14 mouse cellular contexts compared by ENCODE assay signal in the genomic region with DNA sequence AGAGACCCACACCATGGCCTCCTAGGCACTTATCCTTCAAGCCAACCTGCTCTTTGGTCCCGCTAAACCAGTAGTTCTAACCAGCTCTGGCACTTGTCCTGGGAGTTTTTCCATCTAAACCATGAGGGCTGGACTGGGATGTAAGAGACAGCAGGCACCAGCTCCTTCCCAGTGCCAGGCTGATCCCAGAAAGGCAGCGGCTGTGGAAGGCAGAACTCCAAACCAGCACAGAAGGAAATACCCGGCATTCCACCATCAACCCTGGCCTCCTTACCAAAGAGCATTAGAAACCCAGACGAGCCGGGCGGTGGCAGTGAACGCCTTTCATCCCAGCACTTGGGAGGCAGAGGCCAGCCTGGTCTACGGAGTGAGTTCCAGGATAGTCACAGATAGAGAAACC. TPM values are rescaled to one million over a fixed set of nuclear protein-coding genes. Genes with fewer than 3 reads are reported as not detected.
DNase-seq lines count a peak whose midpoint lies in the region; ATAC-seq lines count a peak whose summit lies in the region.
"Had no signal": no experiment of that assay in that cellular context is flagged by ENCODE, and none has a peak within 500 bp of the region (broad histone marks: within the 10 kb centered on the region; RNA-seq: fewer than 3 reads in every experiment).

No protein-coding gene starts in this region.

- H3K9me3 ChIP-seq in hindbrain, embryonic 12.5 days (replicated peaks): no peaks in the 10 kb centered on the region
- no peaks in the 10 kb centered on the region for H3K9me3 ChIP-seq in hindbrain, embryonic 10.5 days
- H3K9me3 ChIP-seq in midbrain, embryonic 12.5 days: no peaks in the 10 kb centered on the region
- H3K9me3 ChIP-seq in midbrain, embryonic 15.5 days: no peaks in the 10 kb centered on the region
- H3K9me3 ChIP-seq in forebrain, embryonic 16.5 days (ENCODE audit: control insufficient read depth, low read length): no peaks in the 10 kb centered on the region
- H3K9me3 ChIP-seq in stomach, embryonic 16.5 days (replicated peaks; ENCODE audit: control insufficient read depth, low read length): no peaks in the 10 kb centered on the region
- H3K9me3 ChIP-seq: neural tube, embryonic 12.5 days had no signal

- no peak overlapping the region for H3K4me2 ChIP-seq in hindbrain, embryonic 12.5 days (replicated peaks)
- no peak overlapping the region for H3K4me2 ChIP-seq in midbrain, embryonic 12.5 days (replicated peaks)
- H3K4me2 ChIP-seq in midbrain, embryonic 15.5 days: no peak overlapping the region
- H3K4me2 ChIP-seq in forebrain, embryonic 16.5 days (ENCODE audit: low read length): no peak overlapping the region
- H3K4me2 ChIP-seq in stomach, embryonic 16.5 days (ENCODE audit: low read depth, low read length): no peak overlapping the region
- H3K4me2 ChIP-seq: neural tube, embryonic 12.5 days had no signal

- peaks cover 64% of the 10 kb centered on the region for H3K36me3 ChIP-seq in hindbrain, embryonic 12.5 days
- H3K36me3 ChIP-seq in hindbrain, embryonic 10.5 days: peaks cover 65% of the 10 kb centered on the region
- peaks cover 63% of the 10 kb centered on the region for H3K36me3 ChIP-seq in midbrain, embryonic 12.5 days
- peaks cover 44% of the 10 kb centered on the region for H3K36me3 ChIP-seq in midbrain, embryonic 15.5 days (replicated peaks)
- peaks cover 41% of the 10 kb centered on the region for H3K36me3 ChIP-seq in forebrain, embryonic 16.5 days (ENCODE audit: control insufficient read depth, insufficient read depth)
- H3K36me3 ChIP-seq in stomach, embryonic 16.5 days (ENCODE audit: control insufficient read depth, insufficient read depth, low read length): peaks cover 43% of the 10 kb centered on the region

- peaks cover 13% of the 10 kb centered on the region for H3K4me1 ChIP-seq in hindbrain, embryonic 12.5 days
- H3K4me1 ChIP-seq in hindbrain, embryonic 10.5 days (replicated peaks): peaks cover 5% of the 10 kb centered on the region; the same call in 1 of the 2 replicates
- H3K4me1 ChIP-seq in midbrain, embryonic 12.5 days: 0 out of 2 replicates have a peak, but pooled peaks cover 5% of the 10 kb centered on the region
- peaks cover 5% of the 10 kb centered on the region; the same call in 1 of the 2 replicates for H3K4me1 ChIP-seq in midbrain, embryonic 15.5 days
- H3K4me1 ChIP-seq in forebrain, embryonic 16.5 days (replicated peaks; ENCODE audit: control insufficient read depth, insufficient read depth, low read length): peaks cover 8% of the 10 kb centered on the region
- H3K4me1 ChIP-seq in stomach, embryonic 16.5 days (ENCODE audit: control insufficient read depth, insufficient read depth, low read length): 0 out of 2 replicates have a peak, but pooled peaks cover 3% of the 10 kb centered on the region
- H3K4me1 ChIP-seq: neural tube, embryonic 12.5 days had no signal

- peak overlapping the region; percentile 44 for H3K27ac ChIP-seq in hindbrain, embryonic 12.5 days
- no peak overlapping the region for H3K27ac ChIP-seq in hindbrain, embryonic 10.5 days
- H3K27ac ChIP-seq in midbrain, embryonic 12.5 days (replicated peaks): 0 out of 2 replicates have a peak overlapping the region, but pooled peaks have one; percentile 21
- no peak overlapping the region; the same call in 1 of the 2 replicates for H3K27ac ChIP-seq in midbrain, embryonic 15.5 days
- H3K27ac ChIP-seq in forebrain, embryonic 16.5 days (ENCODE audit: low read length): peak overlapping the region; percentile 49; the same call in 1 of the 2 replicates
- peak overlapping the region; percentile 32 for H3K27ac ChIP-seq in stomach, embryonic 16.5 days (ENCODE audit: low read length)
- H3K27ac ChIP-seq: neural tube, embryonic 12.5 days had no signal

- no peak overlapping the region for H3K9ac ChIP-seq in hindbrain, embryonic 12.5 days
- H3K9ac ChIP-seq in midbrain, embryonic 12.5 days (replicated peaks): no peak overlapping the region
- no peak overlapping the region for H3K9ac ChIP-seq in midbrain, embryonic 15.5 days
- H3K9ac ChIP-seq in forebrain, embryonic 16.5 days (replicated peaks; ENCODE audit: low read depth, low read length): no peak overlapping the region
- no peak overlapping the region for H3K9ac ChIP-seq in stomach, embryonic 16.5 days (ENCODE audit: low read length)
- H3K9ac ChIP-seq: neural tube, embryonic 12.5 days had no signal

- WGBS in hindbrain, embryonic 12.5 days: 71% methylated on average over 8 of the region's 8 CpGs
- WGBS in hindbrain, embryonic 10.5 days: 71% methylated on average over 8 of the region's 8 CpGs
- 65% methylated on average over 8 of the region's 8 CpGs for WGBS in midbrain, embryonic 12.5 days
- WGBS in midbrain, embryonic 15.5 days: 63% methylated on average over 8 of the region's 8 CpGs
- WGBS in forebrain, embryonic 16.5 days: 58% methylated on average over 8 of the region's 8 CpGs
- 57% methylated on average over 8 of the region's 8 CpGs for WGBS in stomach, embryonic 16.5 days

- no peaks in the 10 kb centered on the region for H3K27me3 ChIP-seq in hindbrain, embryonic 12.5 days
- H3K27me3 ChIP-seq in hindbrain, embryonic 10.5 days (ENCODE audit: insufficient read depth, poor library complexity, severe bottlenecking): no peaks in the 10 kb centered on the region
- no peaks in the 10 kb centered on the region for H3K27me3 ChIP-seq in midbrain, embryonic 12.5 days
- no peaks in the 10 kb centered on the region for H3K27me3 ChIP-seq in midbrain, embryonic 15.5 days (replicated peaks)
- no peaks in the 10 kb centered on the region for H3K27me3 ChIP-seq in forebrain, embryonic 16.5 days (replicated peaks; ENCODE audit: control insufficient read depth, insufficient read depth, low read length)
- H3K27me3 ChIP-seq in stomach, embryonic 16.5 days (ENCODE audit: control insufficient read depth, insufficient read depth, low read length): no peaks in the 10 kb centered on the region
- H3K27me3 ChIP-seq: neural tube, embryonic 12.5 days had no signal

- no peak for DNase-seq in hindbrain, embryonic 10.5 days (ENCODE audit: low spot score)
- DNase-seq in MN1 (ENCODE audit: low spot score): no peak
- DNase-seq in kidney, postnatal 10 days: no peak
- DNase-seq: cerebellum, postnatal 14 days; gastrocnemius, postnatal 25 days; heart, postnatal 4 days; kidney, postnatal 25 days had no signal

- H3K4me3 ChIP-seq in hindbrain, embryonic 12.5 days: no peak overlapping the region
- H3K4me3 ChIP-seq in hindbrain, embryonic 10.5 days: no peak overlapping the region
- no peak overlapping the region for H3K4me3 ChIP-seq in midbrain, embryonic 12.5 days
- H3K4me3 ChIP-seq in midbrain, embryonic 15.5 days: no peak overlapping the region
- H3K4me3 ChIP-seq in forebrain, embryonic 16.5 days (replicated peaks; ENCODE audit: low read length): no peak overlapping the region
- H3K4me3 ChIP-seq in stomach, embryonic 16.5 days (replicated peaks; ENCODE audit: low read length): no peak overlapping the region
- H3K4me3 ChIP-seq: erythroblast, embryonic 14.5 days; neural tube, embryonic 12.5 days had no signal

- ATAC-seq in hindbrain, embryonic 12.5 days (ENCODE audit: low FRiP score): no peak
- no peak for ATAC-seq in midbrain, embryonic 12.5 days (ENCODE audit: low FRiP score, low read depth)
- no peak for ATAC-seq in midbrain, embryonic 15.5 days (replicated peaks)
- ATAC-seq in forebrain, embryonic 16.5 days: 0 out of 2 replicates have a peak, but pooled peaks have one; percentile 3
- ATAC-seq in stomach, embryonic 16.5 days (ENCODE audit: insufficient read depth, low FRiP score): no peak

RNA-seq across cellular contexts. Expression of a gene that starts 9.0 kb away (rescaled TPM):
- 13.1 and 14.2 TPM in 2 replicates for polyA plus RNA-seq in hindbrain, embryonic 12.5 days (2016; fragmentation: Nextera tagmentation; extraction: Ambion mirVana)
- 5.8 and 7.7 TPM in 2 replicates for polyA plus RNA-seq in hindbrain, embryonic 10.5 days (2016; fragmentation: Nextera tagmentation; extraction: Ambion mirVana)
- polyA plus RNA-seq in midbrain, embryonic 12.5 days (2016; fragmentation: Nextera tagmentation; extraction: Ambion mirVana): 9.8 and 9.9 TPM in 2 replicates
- 17.2 and 18.8 TPM in 2 replicates for polyA plus RNA-seq in midbrain, embryonic 15.5 days (2015; fragmentation: Nextera tagmentation; extraction: Ambion mirVana)
- polyA plus RNA-seq in forebrain, embryonic 16.5 days (2015; fragmentation: Nextera tagmentation; extraction: Ambion mirVana): 12.1 and 15.8 TPM in 2 replicates
- 10.8 and 11.6 TPM in 2 replicates for polyA plus RNA-seq in stomach, embryonic 16.5 days (2015; fragmentation: Nextera tagmentation; extraction: Ambion mirVana)

RNA-seq across cellular contexts. Expression of a gene that starts 12.1 kb away (rescaled TPM):
- polyA plus RNA-seq in hindbrain, embryonic 12.5 days (2016; fragmentation: Nextera tagmentation; extraction: Ambion mirVana): 137 and 151 TPM in 2 replicates
- 131 and 135 TPM in 2 replicates for polyA plus RNA-seq in hindbrain, embryonic 10.5 days (2016; fragmentation: Nextera tagmentation; extraction: Ambion mirVana)
- 144 and 148 TPM in 2 replicates for polyA plus RNA-seq in midbrain, embryonic 12.5 days (2016; fragmentation: Nextera tagmentation; extraction: Ambion mirVana)
- polyA plus RNA-seq in midbrain, embryonic 15.5 days (2015; fragmentation: Nextera tagmentation; extraction: Ambion mirVana): 137 and 140 TPM in 2 replicates
- polyA plus RNA-seq in forebrain, embryonic 16.5 days (2015; fragmentation: Nextera tagmentation; extraction: Ambion mirVana): 130 and 132 TPM in 2 replicates
- 71.9 and 74.7 TPM in 2 replicates for polyA plus RNA-seq in stomach, embryonic 16.5 days (2015; fragmentation: Nextera tagmentation; extraction: Ambion mirVana)

RNA-seq across cellular contexts. Expression of a gene that starts 18.2 kb away (rescaled TPM):
- 0.29 and 0.39 TPM in 2 replicates for polyA plus RNA-seq in hindbrain, embryonic 12.5 days (2016; fragmentation: Nextera tagmentation; extraction: Ambion mirVana)
- 0.80 and 0.82 TPM in 2 replicates for polyA plus RNA-seq in hindbrain, embryonic 10.5 days (2016; fragmentation: Nextera tagmentation; extraction: Ambion mirVana)
- polyA plus RNA-seq in midbrain, embryonic 12.5 days (2016; fragmentation: Nextera tagmentation; extraction: Ambion mirVana): 0.17 and 0.56 TPM in 2 replicates
- not detected in 2 replicates for polyA plus RNA-seq in midbrain, embryonic 15.5 days (2015; fragmentation: Nextera tagmentation; extraction: Ambion mirVana)
- 0.22 and 0.28 TPM in 2 replicates for polyA plus RNA-seq in forebrain, embryonic 16.5 days (2015; fragmentation: Nextera tagmentation; extraction: Ambion mirVana)
- polyA plus RNA-seq in stomach, embryonic 16.5 days (2015; fragmentation: Nextera tagmentation; extraction: Ambion mirVana): 0.61 and 0.64 TPM in 2 replicates

RNA-seq across cellular contexts. Expression of a gene that starts 32.8 kb away (rescaled TPM):
- 0.21 TPM in 1 of 2 replicates, not detected in the other for polyA plus RNA-seq in hindbrain, embryonic 12.5 days (2016; fragmentation: Nextera tagmentation; extraction: Ambion mirVana)
- polyA plus RNA-seq in hindbrain, embryonic 10.5 days (2016; fragmentation: Nextera tagmentation; extraction: Ambion mirVana): 0.11 and 0.24 TPM in 2 replicates
- 0.16 and 0.23 TPM in 2 replicates for polyA plus RNA-seq in midbrain, embryonic 12.5 days (2016; fragmentation: Nextera tagmentation; extraction: Ambion mirVana)
- polyA plus RNA-seq in midbrain, embryonic 15.5 days (2015; fragmentation: Nextera tagmentation; extraction: Ambion mirVana): 0.27 and 0.65 TPM in 2 replicates
- 0.43 and 0.90 TPM in 2 replicates for polyA plus RNA-seq in forebrain, embryonic 16.5 days (2015; fragmentation: Nextera tagmentation; extraction: Ambion mirVana)
- polyA plus RNA-seq in stomach, embryonic 16.5 days (2015; fragmentation: Nextera tagmentation; extraction: Ambion mirVana): 0.70 and 0.82 TPM in 2 replicates
- polyA plus RNA-seq: erythroblast, embryonic 14.5 days had no signal

RNA-seq across cellular contexts. Expression of a gene that starts 42.6 kb away (rescaled TPM):
- polyA plus RNA-seq in hindbrain, embryonic 12.5 days (2016; fragmentation: Nextera tagmentation; extraction: Ambion mirVana): 1.4 and 2.1 TPM in 2 replicates
- 0.30 and 0.98 TPM in 2 replicates for polyA plus RNA-seq in hindbrain, embryonic 10.5 days (2016; fragmentation: Nextera tagmentation; extraction: Ambion mirVana)
- 0.16 and 0.73 TPM in 2 replicates for polyA plus RNA-seq in midbrain, embryonic 12.5 days (2016; fragmentation: Nextera tagmentation; extraction: Ambion mirVana)
- polyA plus RNA-seq in midbrain, embryonic 15.5 days (2015; fragmentation: Nextera tagmentation; extraction: Ambion mirVana): 0.79 and 1.2 TPM in 2 replicates
- polyA plus RNA-seq in forebrain, embryonic 16.5 days (2015; fragmentation: Nextera tagmentation; extraction: Ambion mirVana): 0.66 and 0.98 TPM in 2 replicates
- polyA plus RNA-seq in stomach, embryonic 16.5 days (2015; fragmentation: Nextera tagmentation; extraction: Ambion mirVana): 2.0 and 2.9 TPM in 2 replicates
- polyA plus RNA-seq: erythroblast, embryonic 14.5 days had no signal

Comparison
In these comparisons a context has a peak if more than half of its experiments do, and no peak if none do; other contexts are left out.
1. H3K27ac ChIP-seq: peak in hindbrain, embryonic 12.5 days (single experiment), midbrain, embryonic 12.5 days (single experiment), forebrain, embryonic 16.5 days (single experiment) and stomach, embryonic 16.5 days (single experiment); none in hindbrain, embryonic 10.5 days (single experiment) and midbrain, embryonic 15.5 days (single experiment).